Comparison of ENCODE assay signal across 13 mouse cellular contexts in the genomic region with DNA sequence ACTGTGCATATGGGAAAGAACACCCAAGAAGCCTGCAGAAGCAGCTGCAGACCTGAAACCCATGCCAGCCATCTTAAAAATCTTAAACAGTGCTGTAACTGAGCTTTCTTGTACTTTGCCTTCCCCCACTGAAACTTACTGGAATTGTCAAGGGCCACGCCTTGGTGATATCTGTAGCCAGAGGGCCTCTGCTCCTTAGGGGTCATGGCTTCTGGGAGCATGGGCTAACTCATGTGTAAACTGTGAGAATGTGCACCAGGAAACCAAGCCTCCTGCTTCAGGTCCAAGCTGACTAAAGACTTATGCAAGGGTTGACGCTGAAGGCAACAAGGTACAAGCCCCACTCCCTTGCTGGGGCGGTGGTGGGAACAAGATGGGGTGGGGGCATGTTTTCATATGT.
"Had no signal": no experiment of that assay in that cellular context is flagged by ENCODE, and none has a peak within 500 bp of the region (broad histone marks: within the 10 kb centered on the region; RNA-seq: fewer than 3 reads in every experiment).

No protein-coding gene starts in this region.

- ATAC-seq: hindbrain, postnatal 0 days; liver, postnatal 0 days had no signal

- H3K27me3 ChIP-seq: limb, embryonic 15.5 days; liver, embryonic 13.5 days; lung, embryonic 15.5 days had no signal

- H3K36me3 ChIP-seq: hindbrain, embryonic 13.5 days; limb, embryonic 15.5 days; liver, embryonic 13.5 days; lung, embryonic 15.5 days; neural tube, embryonic 12.5 days had no signal

- H3K4me3 ChIP-seq: hindbrain, embryonic 13.5 days; limb, embryonic 15.5 days; liver, embryonic 13.5 days; lung, embryonic 15.5 days; neural tube, embryonic 12.5 days had no signal

- DNase-seq: kidney, postnatal 25 days; liver, embryonic 13.5 days; liver, postnatal 0 days; lung, postnatal 14 days; midbrain, embryonic 14.5 days; thymus, adult 2 months; thymus, postnatal 25 days had no signal

- H3K4me2 ChIP-seq: hindbrain, embryonic 13.5 days; limb, embryonic 15.5 days; liver, embryonic 13.5 days; lung, embryonic 15.5 days; neural tube, embryonic 12.5 days had no signal

- H3K9me3 ChIP-seq: hindbrain, embryonic 13.5 days; limb, embryonic 15.5 days; liver, embryonic 13.5 days; lung, embryonic 15.5 days; neural tube, embryonic 12.5 days had no signal

- H3K27ac ChIP-seq: hindbrain, embryonic 13.5 days; hindbrain, postnatal 0 days; limb, embryonic 15.5 days; liver, embryonic 13.5 days; lung, embryonic 15.5 days; macrophage; neural tube, embryonic 12.5 days had no signal

- H3K9ac ChIP-seq: hindbrain, embryonic 13.5 days; limb, embryonic 15.5 days; liver, embryonic 13.5 days; liver, postnatal 0 days; lung, embryonic 15.5 days; neural tube, embryonic 12.5 days had no signal

- H3K4me1 ChIP-seq: lung, embryonic 15.5 days; neural tube, embryonic 12.5 days had no signal
